Mouse (Mus musculus): ENCODE data around the gene Casp7. TPM values are rescaled to one million over a fixed set of nuclear protein-coding genes. Genes with fewer than 3 reads are reported as not detected.

Casp7 gene
- polyA plus RNA-seq, 1 experiment from 2014 or later = 20.5 TPM

DNA sequence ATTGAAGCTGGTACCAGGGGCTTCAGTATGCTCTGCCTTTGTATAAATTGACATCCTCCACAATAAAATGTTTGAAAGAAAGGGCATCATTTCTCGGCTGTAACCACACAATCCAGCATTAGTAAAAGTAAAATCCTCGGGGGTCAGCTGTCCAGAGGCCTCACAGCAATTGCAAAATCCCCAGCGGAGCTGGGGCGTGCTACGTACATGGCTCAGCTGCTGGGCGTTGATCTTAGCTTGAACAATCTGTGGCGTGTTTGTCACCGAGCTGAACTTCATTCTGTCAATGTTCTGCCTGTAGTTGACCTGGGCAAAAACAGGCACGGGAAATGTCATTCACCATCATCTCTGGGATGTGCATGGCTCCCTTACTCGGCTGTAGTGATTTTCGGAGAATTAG, 30.8 kb upstream of the Casp7 start:
- ATAC-seq (no peak), DNase-seq (ENCODE audit: low read depth, low spot score) (no peak)
- in situ Hi-C loops (cut with MboI; ENCODE audit: low pct_unique_long_range_greater_than_20kb) = no loop called here
- POLR2A ChIA-PET = interaction anchor here (0.6 to 1.0 kb wide), 2 partner anchors 12 to 1001 kb away, joined by 3 read pairs; no protein-coding TSS in a partner anchor
- no peak for TF ChIP-seq CTCF (IDR thresholded peaks at IDR 0.05)
- CTCF ChIA-PET = interaction anchor here (1.0 to 2.4 kb wide), 2 partner anchors 9 to 18 kb away, joined by 3 to 11 read pairs; no protein-coding TSS in a partner anchor
- no peaks in the 10 kb centered on the region for H3K27me3 ChIP-seq

DNA sequence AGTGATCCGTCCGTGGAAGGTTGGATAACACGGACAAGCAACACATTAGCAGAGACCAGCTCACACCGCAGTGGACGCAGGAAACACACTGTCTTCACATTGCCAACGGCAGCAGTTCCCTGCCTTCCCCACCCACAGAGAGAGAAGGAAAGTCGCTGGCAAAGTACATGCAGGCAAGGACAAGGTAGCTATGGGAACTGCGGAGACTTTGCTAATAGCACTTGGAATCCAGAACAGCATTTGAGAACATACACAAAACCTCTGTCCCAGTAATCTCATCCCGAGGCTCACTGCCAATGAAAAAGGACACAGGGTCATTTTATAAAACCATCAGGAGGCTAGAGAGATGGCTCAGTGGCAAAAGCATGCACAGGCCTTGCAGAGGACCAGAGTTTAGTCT, 30.3 kb upstream of the Casp7 start:
- H3K27me3 ChIP-seq = no peaks in the 10 kb centered on the region
- TF ChIP-seq CTCF (IDR thresholded peaks at IDR 0.05) = no peak
- POLR2A ChIA-PET = no interaction called here
- CTCF ChIA-PET = interaction anchor here (1.0 to 2.4 kb wide), 2 partner anchors 9 to 17 kb away, joined by 3 to 11 read pairs; no protein-coding TSS in a partner anchor
- ATAC-seq (no peak), DNase-seq (ENCODE audit: low read depth, low spot score) (no peak)
- in situ Hi-C loops (cut with MboI; ENCODE audit: low pct_unique_long_range_greater_than_20kb) = no loop called here

DNA sequence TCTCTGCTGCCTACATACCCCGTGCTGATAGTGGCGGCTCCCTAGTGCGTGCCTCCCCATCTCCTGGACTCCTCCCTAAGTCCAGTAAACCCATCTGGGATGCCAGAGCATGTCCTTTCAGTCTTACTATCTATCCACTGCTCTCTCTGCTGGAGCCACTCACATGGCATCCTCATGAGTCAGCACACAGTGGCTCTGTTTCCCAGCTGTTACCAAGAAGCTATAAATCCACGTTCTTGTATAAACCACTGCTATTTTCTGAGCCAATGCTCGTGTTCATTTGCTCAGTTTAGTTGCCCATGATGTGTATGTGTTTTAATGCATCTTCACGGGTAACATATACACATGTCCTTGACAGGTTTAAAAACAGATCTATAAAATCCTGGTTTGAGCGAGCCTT, 29.2 kb upstream of the Casp7 start:
- TF ChIP-seq CTCF (IDR thresholded peaks at IDR 0.05) = no peak
- in situ Hi-C loops (cut with MboI; ENCODE audit: low pct_unique_long_range_greater_than_20kb) = no loop called here
- H3K27me3 ChIP-seq = no peaks in the 10 kb centered on the region
- ChIA-PET POLR2A (no interaction called here), CTCF (no interaction called here)
- peak; percentile 81 for ATAC-seq
- DNase-seq (ENCODE audit: low read depth, low spot score) = no peak

DNA sequence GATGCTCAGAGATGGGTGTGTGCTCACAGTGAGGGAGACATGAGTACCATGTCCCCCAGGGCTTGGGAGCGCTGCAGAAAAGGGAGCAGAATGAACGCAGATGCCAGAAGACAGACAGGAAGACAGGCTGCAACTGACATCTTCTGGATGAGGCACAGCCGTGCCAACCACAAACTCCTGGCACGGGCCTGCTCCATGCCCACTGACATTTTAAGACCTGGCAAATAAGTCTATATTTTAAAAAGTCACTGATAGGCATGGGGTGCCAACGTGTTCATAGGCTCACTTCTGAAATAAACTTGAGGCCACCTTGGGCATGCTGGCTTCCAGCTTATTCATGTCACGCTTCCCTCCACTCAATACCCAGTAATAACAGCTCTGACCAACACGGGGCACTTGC, 28.0 kb upstream of the Casp7 start:
- ChIA-PET CTCF (no interaction called here), POLR2A (no interaction called here)
- in situ Hi-C loops (cut with MboI; ENCODE audit: low pct_unique_long_range_greater_than_20kb) = no loop called here
- no peak for DNase-seq (ENCODE audit: low read depth, low spot score)
- no peaks in the 10 kb centered on the region for H3K27me3 ChIP-seq
- TF ChIP-seq CTCF (IDR thresholded peaks at IDR 0.05) = no peak
- ATAC-seq = no peak

DNA sequence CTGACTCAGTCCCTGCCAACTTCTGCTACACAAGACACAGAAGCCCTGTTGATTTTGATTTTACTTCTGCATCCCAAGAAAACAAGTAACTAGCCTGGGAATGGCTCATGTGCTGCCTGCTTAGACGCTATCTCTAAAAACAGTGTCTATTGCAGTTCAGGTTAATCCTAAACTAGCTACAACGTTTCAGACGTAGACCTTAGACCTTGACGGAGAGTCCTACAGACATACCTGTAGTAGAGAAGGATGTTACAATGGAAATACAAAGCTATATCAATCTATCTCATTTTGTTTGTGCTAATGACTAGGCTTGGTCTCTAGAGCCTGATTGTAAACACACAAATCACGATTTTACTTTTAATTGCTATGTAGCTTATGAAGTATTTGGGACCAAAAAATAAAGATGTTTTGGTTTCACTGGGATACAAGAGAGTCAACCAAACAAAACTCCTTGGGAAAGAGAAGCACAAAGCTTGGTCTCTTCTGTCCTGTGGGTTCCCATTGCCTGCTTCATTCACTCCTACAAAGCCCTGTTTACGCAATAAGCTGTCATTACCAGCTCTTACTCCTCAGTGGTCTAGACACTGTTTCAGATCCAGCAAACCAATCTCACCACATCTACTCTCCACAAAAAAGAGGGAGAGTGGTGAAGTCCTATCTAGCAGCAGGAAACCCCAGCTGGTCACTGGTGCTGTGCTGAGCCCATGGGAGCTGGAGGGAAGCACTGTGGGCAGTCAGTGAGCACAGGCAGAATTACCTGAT, 26.4 kb upstream of the Casp7 start:
- DNase-seq (ENCODE audit: low read depth, low spot score) (no peak), ATAC-seq (no peak)
- ChIA-PET CTCF (interaction anchor here (0.8 to 2.2 kb wide), 3 partner anchors 10 to 15 kb away, joined by 3 to 5 read pairs (median 4); no protein-coding TSS in a partner anchor), POLR2A (interaction anchor here (0.6 kb wide), 1 partner anchor 533 kb away, joined by 5 read pairs; no protein-coding TSS in a partner anchor)
- TF ChIP-seq CTCF (IDR thresholded peaks at IDR 0.05) = no peak
- in situ Hi-C loops (cut with MboI; ENCODE audit: low pct_unique_long_range_greater_than_20kb) = no loop called here
- no peaks in the 10 kb centered on the region for H3K27me3 ChIP-seq

DNA sequence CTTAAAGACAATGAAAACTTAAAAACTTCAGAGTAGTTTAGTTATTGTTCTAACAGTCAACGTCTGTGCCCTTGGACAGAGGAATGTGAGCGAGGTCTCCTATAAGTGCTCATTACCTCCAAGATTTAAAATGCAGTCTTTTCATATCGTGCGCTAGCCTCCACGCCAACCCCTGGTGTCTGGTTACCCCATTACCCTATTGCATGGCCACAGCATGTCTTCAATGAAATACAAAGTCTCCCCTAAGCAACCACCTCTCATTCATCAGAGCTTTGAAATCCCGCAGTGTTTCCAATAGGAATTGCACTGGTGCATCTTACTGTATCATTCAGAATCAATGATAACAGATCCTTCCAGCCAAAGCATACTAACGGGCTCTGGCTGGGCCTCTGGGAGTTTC, 24.7 kb upstream of the Casp7 start:
- no peaks in the 10 kb centered on the region for H3K27me3 ChIP-seq
- POLR2A ChIA-PET = no interaction called here
- no peak for DNase-seq (ENCODE audit: low read depth, low spot score)
- no peak for ATAC-seq
- TF ChIP-seq CTCF (IDR thresholded peaks at IDR 0.05) = no peak
- in situ Hi-C loops (cut with MboI; ENCODE audit: low pct_unique_long_range_greater_than_20kb) = no loop called here
- CTCF ChIA-PET = no interaction called here

DNA sequence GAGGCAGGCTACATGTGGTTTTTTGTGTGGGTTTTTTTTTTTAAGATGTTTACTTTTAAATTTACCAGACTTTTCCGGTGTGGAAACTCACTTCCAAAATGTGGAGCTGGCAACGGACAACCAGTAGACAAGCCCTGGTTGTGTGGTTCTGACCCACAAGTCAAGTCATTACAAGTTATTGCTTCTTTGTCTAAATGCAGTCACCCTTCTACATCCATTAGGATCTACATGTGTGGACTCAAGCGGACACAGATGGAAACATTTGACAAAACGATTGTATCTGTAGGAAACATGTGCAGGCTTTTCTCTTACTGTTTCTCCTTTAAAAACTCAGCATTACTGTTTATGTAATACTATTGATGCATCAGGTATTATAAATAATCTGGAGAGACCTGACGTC, 23.7 kb upstream of the Casp7 start:
- ChIA-PET CTCF (no interaction called here), POLR2A (interaction anchor here (1.0 kb wide), 1 partner anchor 23 kb away, joined by 3 read pairs; the partner anchor contains the start of gene Casp7)
- DNase-seq (ENCODE audit: low read depth, low spot score) (no peak), ATAC-seq (no peak)
- H3K27me3 ChIP-seq = no peaks in the 10 kb centered on the region
- TF ChIP-seq CTCF (IDR thresholded peaks at IDR 0.05) = no peak
- in situ Hi-C loops (cut with MboI; ENCODE audit: low pct_unique_long_range_greater_than_20kb) = no loop called here

DNA sequence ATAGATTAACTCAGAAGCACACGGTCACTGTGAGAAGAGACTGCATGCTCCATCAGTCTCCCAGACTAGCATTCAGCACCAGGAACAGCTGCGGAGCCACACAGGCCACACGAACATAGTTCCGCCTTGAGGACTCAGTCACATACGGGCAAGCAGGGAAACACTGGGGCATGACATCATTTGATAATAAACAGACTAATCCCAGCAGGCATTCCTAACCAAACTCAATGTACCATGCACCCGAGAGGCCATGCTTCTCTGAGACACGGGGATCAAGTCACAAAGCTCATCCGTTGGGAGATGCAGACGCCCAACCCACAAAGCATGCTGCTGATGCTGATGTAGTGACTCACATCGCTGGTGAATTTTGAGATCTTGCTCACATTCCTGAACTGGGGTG, 22.9 kb upstream of the Casp7 start:
- POLR2A ChIA-PET = interaction anchor here (0.6 to 1.8 kb wide), 3 partner anchors 12 to 289 kb away, joined by 3 to 5 read pairs (median 4); partner anchors contain the start of gene Casp7
- in situ Hi-C loops (cut with MboI; ENCODE audit: low pct_unique_long_range_greater_than_20kb) = no loop called here
- TF ChIP-seq CTCF (IDR thresholded peaks at IDR 0.05) = no peak
- H3K27me3 ChIP-seq = no peaks in the 10 kb centered on the region
- CTCF ChIA-PET = interaction anchor here (0.9 to 1.8 kb wide), 2 partner anchors 10 to 33 kb away, joined by 3 to 4 read pairs; no protein-coding TSS in a partner anchor
- peak; percentile 97 for ATAC-seq
- peak; percentile 98 for DNase-seq (ENCODE audit: low read depth, low spot score)

DNA sequence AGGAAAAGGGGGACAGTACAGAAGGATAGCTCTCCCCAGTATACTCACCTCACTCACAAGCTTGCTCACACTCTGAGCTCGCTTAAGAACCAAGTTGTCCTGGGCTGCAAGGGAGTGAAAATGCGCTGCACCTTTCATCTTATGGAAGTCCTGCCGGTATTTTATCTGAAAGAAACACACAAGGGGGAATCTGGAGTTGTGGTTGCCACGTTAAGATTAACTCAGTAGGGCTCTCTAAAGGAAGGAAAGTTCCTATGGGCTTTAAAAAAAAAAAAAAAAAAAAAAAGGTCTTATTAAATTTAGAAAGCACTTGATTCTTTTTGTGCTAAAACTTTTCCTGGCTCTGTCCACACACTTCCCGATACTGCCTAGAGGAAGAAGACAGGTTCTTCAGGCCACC, 18.9 kb upstream of the Casp7 start:
- ChIA-PET POLR2A (no interaction called here), CTCF (interaction anchor here (1.5 kb wide), 1 partner anchor 10 kb away, joined by 4 read pairs; no protein-coding TSS in a partner anchor)
- in situ Hi-C loops (cut with MboI; ENCODE audit: low pct_unique_long_range_greater_than_20kb) = no loop called here
- no peak for TF ChIP-seq CTCF (IDR thresholded peaks at IDR 0.05)
- H3K27me3 ChIP-seq = no peaks in the 10 kb centered on the region
- DNase-seq (ENCODE audit: low read depth, low spot score) (no peak), ATAC-seq (no peak)

DNA sequence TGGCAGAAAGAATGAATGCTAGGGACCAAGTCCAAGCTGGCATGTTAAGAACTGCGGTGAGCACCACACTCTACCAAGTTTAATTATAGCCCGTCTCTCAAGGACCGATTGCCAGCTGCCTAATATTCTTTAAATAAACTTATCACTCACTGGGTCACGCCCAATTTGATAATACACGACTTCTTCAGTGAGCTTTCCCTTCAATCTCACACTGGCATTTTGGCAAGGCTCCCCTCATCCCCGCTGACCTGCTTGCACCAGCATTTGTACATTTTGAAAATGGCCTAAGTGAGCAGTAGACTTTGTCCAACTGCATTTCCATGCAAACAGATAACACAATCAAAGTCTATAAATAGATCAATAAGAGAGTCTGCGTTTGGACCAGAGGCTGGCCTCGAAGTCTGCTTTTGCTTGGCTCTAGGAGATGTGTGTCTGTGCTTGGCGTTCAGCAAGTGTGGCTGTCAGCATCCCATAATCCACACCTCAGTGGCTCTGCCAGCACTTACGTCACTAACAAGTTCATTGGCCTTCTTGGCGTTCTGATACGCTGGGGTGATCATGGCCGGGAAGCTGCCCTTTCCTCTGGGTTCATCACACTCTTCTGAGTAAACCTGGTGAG, 18.3 kb upstream of the Casp7 start:
- no peak for DNase-seq (ENCODE audit: low read depth, low spot score)
- POLR2A ChIA-PET = no interaction called here
- ATAC-seq = no peak
- CTCF ChIA-PET = interaction anchor here (1.5 kb wide), 1 partner anchor 9 kb away, joined by 4 read pairs; no protein-coding TSS in a partner anchor
- TF ChIP-seq CTCF (IDR thresholded peaks at IDR 0.05) = no peak
- no peaks in the 10 kb centered on the region for H3K27me3 ChIP-seq
- in situ Hi-C loops (cut with MboI; ENCODE audit: low pct_unique_long_range_greater_than_20kb) = no loop called here

DNA sequence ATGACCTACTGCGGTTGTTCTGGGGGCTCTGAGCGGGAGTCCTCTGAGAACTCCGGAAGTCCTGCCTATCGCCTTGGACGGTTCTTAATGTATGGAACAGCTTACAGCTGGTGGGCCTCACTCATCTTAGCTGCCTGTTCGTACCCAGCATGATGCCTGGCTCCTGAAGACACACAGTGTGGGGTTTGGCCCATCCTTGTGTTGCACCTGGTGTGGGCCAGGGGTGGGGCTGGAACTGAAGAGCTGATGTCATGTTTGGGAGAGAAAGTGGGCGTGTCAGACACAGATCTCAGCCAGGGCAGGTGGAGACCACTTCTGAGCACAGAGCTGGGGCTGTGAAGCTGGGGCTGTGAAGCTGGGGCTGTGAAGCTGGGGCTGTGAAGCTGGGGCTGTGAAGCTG, 16.6 kb upstream of the Casp7 start:
- no peak for TF ChIP-seq CTCF (IDR thresholded peaks at IDR 0.05)
- in situ Hi-C loops (cut with MboI; ENCODE audit: low pct_unique_long_range_greater_than_20kb) = no loop called here
- CTCF ChIA-PET = interaction anchor here (0.7 to 1.4 kb wide), 2 partner anchors 10 to 14 kb away, joined by 3 read pairs; no protein-coding TSS in a partner anchor
- POLR2A ChIA-PET = no interaction called here
- ATAC-seq (no peak), DNase-seq (ENCODE audit: low read depth, low spot score) (no peak)
- no peaks in the 10 kb centered on the region for H3K27me3 ChIP-seq

Data from Patski (cell line).